Mouse (Mus musculus) midbrain, embryonic 15.5 days (tissue): ENCODE results near the gene Aqp1. TPM values are rescaled to one million over a fixed set of nuclear protein-coding genes. Genes with fewer than 3 reads are reported as not detected.

Source experiments
- ATAC-seq: fragments of 200-750 bp; cut with Nextera tagmentation; replicated peaks from 2 replicates; pipeline ENCODE4 v1.8.0; 2017; ENCODE audit warnings: moderate TSS enrichment
- H3K27ac ChIP-seq: fragments of 300-500 bp; sonication (generic); 2 replicates; pipeline ENCODE4 v1.5.1; 2015; ENCODE audit warnings: mild to moderate bottlenecking, inconsistent platforms
- H3K27me3 ChIP-seq: fragments of 300-500 bp; sonication (generic); replicated peaks from 2 replicates; pipeline ENCODE4 v1.6.1; 2015; ENCODE audit warnings: inconsistent platforms
- H3K36me3 ChIP-seq: fragments of 300-500 bp; sonication (generic); replicated peaks from 2 replicates; pipeline ENCODE4 v1.6.1; 2015; ENCODE audit warnings: inconsistent platforms
- H3K4me1 ChIP-seq: fragments of 300-500 bp; sonication (generic); 2 replicates; pipeline ENCODE4 v1.6.1; 2015; ENCODE audit warnings: inconsistent platforms
- H3K4me2 ChIP-seq: fragments of 300-500 bp; sonication (generic); 2 replicates; pipeline ENCODE4 v1.6.1; 2015; ENCODE audit warnings: inconsistent platforms, mild to moderate bottlenecking, moderate library complexity
- H3K4me3 ChIP-seq: fragments of 300-500 bp; sonication (generic); 2 replicates; pipeline ENCODE4 v1.5.1; 2015; ENCODE audit warnings: mild to moderate bottlenecking, inconsistent platforms
- H3K9ac ChIP-seq: fragments of 300-500 bp; sonication (generic); 2 replicates; pipeline ENCODE4 v1.6.1; 2015; ENCODE audit warnings: mild to moderate bottlenecking, inconsistent platforms
- H3K9me3 ChIP-seq: fragments of 300-500 bp; sonication (generic); 2 replicates; pipeline ENCODE4 v1.6.1; 2016; ENCODE audit warnings: inconsistent platforms
- WGBS: fragments of 180-500 bp; shearing (Covaris S2); methylation state at CpG from one replicate; pipeline ENCODE4 v1.1.7; 2015; ENCODE audit warnings: mixed read lengths; 5-methylcytosine and 5-hydroxymethylcytosine counted together
- polyA plus RNA-seq: library from polyadenylated mRNA; unstranded; fragments of >200 nt; fragmentation: Nextera tagmentation; extraction: Ambion mirVana; gene quantifications from 2 replicates; pipeline ENCODE4 v1.2.1, GENCODE M21; 2015

Gene Aqp1
- polyA plus RNA-seq = 4.5 and 4.9 TPM in 2 replicates

DNA sequence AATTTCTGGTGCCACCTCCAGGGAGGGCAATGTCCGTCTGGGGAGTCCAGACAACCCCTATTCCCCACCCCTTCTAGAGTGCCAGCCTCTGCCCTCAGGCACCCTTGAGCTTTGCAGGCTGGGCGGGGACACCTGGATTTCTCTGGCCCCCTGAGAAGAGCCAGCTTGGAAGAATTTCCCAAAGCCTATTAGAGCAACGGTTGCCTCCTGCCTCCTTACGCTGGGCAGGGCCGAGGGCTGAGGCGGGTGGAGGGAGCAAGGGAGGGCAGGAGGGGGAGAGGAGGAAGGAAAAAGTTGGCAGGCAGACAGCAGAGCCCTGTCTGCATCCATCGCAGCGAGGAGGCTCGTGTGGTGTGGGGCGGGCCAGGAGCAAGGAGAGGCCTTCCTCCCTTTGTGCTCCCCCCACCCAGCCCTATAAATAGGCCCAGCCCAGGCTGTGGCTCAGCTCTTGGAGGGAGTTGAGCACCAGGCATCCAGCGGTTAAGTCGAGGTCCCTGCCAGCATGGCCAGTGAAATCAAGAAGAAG lies at the start of gene Aqp1:
Aqp1 (plus strand) TSS at position 444 of the 526 bp plus-strand sequence.
- Histone ChIP-seq H3K9ac (no peak within 1 kb of the TSS), H3K36me3 (no peaks in the 10 kb centered on the region), H3K4me2 (no peak within 1 kb of the TSS), H3K27me3 (no peaks in the 10 kb centered on the region), H3K4me3 (no peak within 1 kb of the TSS), H3K27ac (no peak within 1 kb of the TSS), H3K4me1 (peaks cover 16% of the 10 kb centered on the region; the same call in 1 of the 2 replicates), H3K9me3 (no peaks in the 10 kb centered on the region)
- WGBS = 21% methylated on average over 12 of the region's 12 CpGs
- peak; percentile 56 for ATAC-seq

DNA sequence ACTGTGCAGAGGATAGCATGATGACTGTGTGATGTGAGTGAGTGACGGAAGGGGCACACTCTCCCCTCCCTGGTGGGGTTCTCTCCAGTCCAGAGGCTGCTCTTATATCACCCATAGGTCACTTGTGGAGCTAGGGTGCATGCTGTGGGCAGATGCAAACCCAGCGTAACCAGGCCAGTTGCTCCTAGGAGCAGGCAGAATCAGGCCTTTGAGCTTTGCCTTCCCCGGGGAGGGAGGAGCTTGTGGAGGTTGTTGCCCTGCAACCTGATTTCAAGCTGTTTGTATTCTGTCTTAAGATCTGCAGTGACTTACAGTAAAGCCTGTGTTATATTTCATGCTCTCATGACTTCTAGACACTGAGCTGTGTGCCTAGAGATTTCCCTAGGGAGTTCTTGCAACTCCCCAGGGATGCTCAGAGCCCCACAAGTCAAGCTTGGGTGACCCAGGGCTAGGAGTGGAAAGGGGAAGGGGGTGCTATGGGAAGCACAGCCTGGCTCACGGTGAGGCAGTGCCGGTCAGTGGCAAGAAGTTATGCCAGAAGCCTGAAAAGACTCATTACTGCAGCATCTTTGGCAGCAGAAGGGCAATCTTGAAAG lies 48.1 kb upstream of the Aqp1 start:
- H3K4me2 ChIP-seq = no peak overlapping the region
- no peaks in the 10 kb centered on the region for H3K9me3 ChIP-seq
- no peaks in the 10 kb centered on the region for H3K36me3 ChIP-seq
- ATAC-seq = no peak; the same call in 1 of the 2 replicates
- H3K27me3 ChIP-seq = no peaks in the 10 kb centered on the region
- no peak overlapping the region for H3K27ac ChIP-seq
- no peak overlapping the region for H3K9ac ChIP-seq
- 85% methylated on average over 5 of the region's 5 CpGs for WGBS
- H3K4me3 ChIP-seq = no peak overlapping the region
- peaks cover 4% of the 10 kb centered on the region for H3K4me1 ChIP-seq

DNA sequence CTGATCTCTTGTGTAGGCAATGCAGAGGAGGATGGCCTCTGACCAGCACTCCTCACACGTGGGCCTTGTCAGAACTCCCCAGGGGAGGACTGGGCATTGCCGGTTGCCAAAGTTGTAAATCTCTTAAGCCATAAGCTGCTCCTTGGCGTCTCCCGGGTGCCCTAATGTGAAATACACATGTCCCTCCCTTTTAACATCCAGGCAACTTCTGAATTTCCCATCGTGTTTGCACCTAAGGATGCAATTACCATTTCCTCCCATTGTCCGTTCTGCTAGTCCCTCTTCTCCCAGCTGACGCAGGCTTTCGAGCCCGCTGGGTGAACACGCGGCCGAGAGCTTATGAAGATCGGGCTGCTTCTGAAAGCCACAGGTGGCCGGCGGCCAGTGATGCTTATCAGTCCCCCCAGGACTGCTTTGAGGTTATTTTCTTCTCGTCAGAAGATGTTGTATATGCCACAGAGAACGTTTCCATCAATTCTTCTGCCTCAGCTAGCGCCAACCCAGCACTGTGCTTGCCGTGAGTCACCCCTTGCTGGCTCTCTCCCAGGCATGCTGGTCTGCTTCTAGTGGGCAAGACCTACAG lies 41.6 kb upstream of the Aqp1 start:
- ATAC-seq = 0 out of 2 replicates have a peak, but pooled peaks have one; percentile 42
- Histone ChIP-seq H3K4me2 (no peak overlapping the region), H3K4me1 (no peaks in the 10 kb centered on the region), H3K27ac (no peak overlapping the region), H3K36me3 (no peaks in the 10 kb centered on the region), H3K9me3 (no peaks in the 10 kb centered on the region), H3K27me3 (no peaks in the 10 kb centered on the region), H3K4me3 (no peak overlapping the region), H3K9ac (no peak overlapping the region)
- 48% methylated on average over 19 of the region's 19 CpGs for WGBS

DNA sequence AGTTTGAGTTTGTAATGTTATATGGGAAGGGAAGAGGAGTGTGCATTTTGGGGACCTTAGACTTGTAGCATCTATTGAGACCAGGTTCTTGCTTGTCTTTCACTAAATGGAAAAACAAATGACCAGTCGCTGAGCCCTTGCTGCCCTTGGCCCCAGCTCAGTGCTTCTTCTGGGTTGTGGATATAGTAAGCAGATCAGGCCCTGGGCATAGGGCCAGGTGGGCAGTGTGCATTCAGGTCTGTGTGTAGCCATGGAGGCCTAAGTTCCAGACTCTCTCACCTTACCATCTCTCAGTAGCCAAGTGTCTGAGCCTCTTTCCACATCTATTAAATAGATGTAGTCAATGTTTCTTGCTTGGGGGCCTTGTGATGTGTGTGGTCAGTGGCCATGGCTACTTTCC lies 40.9 kb upstream of the Aqp1 start:
- Histone ChIP-seq H3K9me3 (no peaks in the 10 kb centered on the region), H3K9ac (no peak overlapping the region), H3K27ac (no peak overlapping the region), H3K4me2 (no peak overlapping the region), H3K36me3 (no peaks in the 10 kb centered on the region), H3K27me3 (no peaks in the 10 kb centered on the region), H3K4me3 (no peak overlapping the region), H3K4me1 (no peaks in the 10 kb centered on the region)
- WGBS = 94% methylated on average over 1 of the region's 1 CpGs
- no peak for ATAC-seq

DNA sequence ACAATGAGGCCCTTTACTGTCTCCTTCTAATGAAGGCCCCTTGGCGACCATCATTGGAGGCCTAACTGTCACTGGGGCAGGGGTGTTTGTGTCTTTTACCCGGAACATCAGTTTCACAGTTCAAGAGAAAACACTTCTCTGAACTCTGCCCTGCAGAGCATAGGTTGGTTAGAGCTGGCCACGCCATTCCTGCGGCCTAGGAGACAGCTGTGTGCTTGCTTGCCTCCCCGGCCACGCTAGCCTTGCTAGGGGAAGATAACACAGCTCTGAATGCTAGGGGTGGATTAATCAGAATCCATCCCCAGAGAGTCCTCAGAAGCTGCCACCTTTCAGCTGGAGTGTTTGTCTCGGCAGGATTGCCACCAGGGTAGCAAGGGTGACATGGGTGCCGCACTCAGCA lies 36.8 kb upstream of the Aqp1 start:
- Histone ChIP-seq H3K36me3 (no peaks in the 10 kb centered on the region), H3K4me3 (no peak overlapping the region), H3K27ac (no peak overlapping the region), H3K9me3 (no peaks in the 10 kb centered on the region), H3K4me1 (no peaks in the 10 kb centered on the region), H3K4me2 (no peak overlapping the region), H3K27me3 (no peaks in the 10 kb centered on the region), H3K9ac (no peak overlapping the region)
- no peak for ATAC-seq
- WGBS = 89% methylated on average over 8 of the region's 8 CpGs

DNA sequence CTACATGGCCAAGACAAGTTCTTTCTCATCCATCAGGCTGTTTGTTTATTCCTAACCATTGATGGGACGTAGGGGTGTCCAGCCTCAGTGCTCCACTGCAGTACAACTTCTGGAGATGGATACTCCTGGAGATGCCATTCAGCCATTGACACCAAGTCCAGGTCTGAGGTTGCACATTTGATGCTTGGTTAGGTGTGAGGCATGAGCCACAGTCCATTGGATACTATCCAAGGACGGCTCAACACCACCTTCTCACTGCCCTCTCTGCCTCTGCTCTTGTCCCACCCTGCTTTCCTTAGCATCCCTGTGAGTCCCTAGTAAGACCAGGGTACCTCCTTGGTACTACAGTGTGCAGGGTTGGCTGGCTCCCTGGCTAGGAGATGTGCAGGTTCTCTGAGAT lies 36.3 kb upstream of the Aqp1 start:
- 94% methylated on average over 2 of the region's 2 CpGs for WGBS
- Histone ChIP-seq H3K4me3 (no peak overlapping the region), H3K36me3 (no peaks in the 10 kb centered on the region), H3K27ac (no peak overlapping the region), H3K9me3 (no peaks in the 10 kb centered on the region), H3K27me3 (no peaks in the 10 kb centered on the region), H3K4me2 (no peak overlapping the region), H3K9ac (no peak overlapping the region), H3K4me1 (no peaks in the 10 kb centered on the region)
- ATAC-seq = no peak

DNA sequence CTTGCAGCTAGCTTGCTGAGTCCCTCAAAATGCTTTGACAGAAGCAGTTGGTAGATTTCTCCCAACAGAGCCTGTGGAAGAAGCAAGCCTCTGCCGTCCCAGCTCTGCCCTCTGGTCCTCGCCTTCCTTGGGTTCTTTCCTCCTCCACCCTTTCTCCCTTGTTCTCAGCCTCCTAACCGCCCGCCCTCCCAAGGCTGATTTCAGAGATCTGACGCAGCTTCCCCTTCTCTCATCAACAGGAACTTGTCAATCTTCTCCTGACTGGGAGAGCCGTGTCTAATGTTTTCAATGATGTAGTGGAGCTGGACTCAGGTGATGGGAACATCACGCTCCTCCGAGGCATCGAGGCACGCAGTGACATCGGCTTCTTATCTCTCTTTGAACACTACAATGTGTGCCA lies 35.5 kb upstream of the Aqp1 start:
- Histone ChIP-seq H3K27ac (no peak overlapping the region), H3K9ac (no peak overlapping the region), H3K27me3 (no peaks in the 10 kb centered on the region), H3K4me2 (no peak overlapping the region), H3K36me3 (no peaks in the 10 kb centered on the region), H3K4me3 (no peak overlapping the region), H3K9me3 (no peaks in the 10 kb centered on the region), H3K4me1 (no peaks in the 10 kb centered on the region)
- 89% methylated on average over 11 of the region's 11 CpGs for WGBS
- no peak for ATAC-seq

DNA sequence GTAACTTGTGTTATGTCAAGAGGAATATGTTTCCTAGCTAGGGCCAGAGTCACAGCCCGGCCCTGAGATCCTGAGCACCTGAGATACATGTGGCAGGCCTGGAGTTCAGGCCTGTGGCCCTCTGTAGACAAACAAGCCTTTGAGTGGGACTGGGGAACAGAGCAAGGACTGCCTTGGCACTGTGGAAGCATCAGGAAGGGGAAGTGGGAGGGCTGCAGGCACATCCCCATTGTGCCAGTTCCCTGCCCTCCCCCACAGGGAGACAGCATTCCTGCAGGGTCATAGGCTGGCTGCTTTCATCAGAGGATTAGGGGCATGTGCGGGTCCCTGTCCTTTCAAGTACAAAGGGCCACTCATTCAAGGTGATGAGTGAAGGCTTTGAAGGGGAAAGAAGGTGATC lies 26.1 kb upstream of the Aqp1 start:
- Histone ChIP-seq H3K4me1 (no peaks in the 10 kb centered on the region), H3K4me3 (no peak overlapping the region), H3K27me3 (no peaks in the 10 kb centered on the region), H3K9me3 (no peaks in the 10 kb centered on the region), H3K9ac (no peak overlapping the region), H3K27ac (no peak overlapping the region), H3K36me3 (no peaks in the 10 kb centered on the region), H3K4me2 (no peak overlapping the region)
- ATAC-seq = no peak
- WGBS = 48% methylated on average over 2 of the region's 2 CpGs

DNA sequence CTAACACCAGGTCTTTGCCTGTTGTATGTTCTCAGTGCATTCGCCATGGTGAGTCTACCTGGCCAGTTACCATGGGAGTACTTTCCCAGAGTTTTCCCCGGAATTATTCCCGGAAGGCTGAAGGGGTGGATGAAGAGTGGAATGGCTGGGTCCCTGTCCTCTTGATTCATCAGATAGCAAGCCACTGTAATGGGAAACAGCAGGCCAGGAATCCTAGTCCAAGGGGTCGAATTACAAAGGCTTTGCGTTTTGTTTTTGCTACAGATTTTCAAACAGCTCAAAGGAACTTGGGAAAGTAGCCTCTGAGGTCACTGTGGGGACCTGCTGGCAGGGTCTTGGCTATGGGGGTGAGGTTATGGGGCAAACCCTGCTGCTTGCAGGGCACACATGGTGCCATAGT lies 24.3 kb upstream of the Aqp1 start:
- H3K9me3 ChIP-seq = no peaks in the 10 kb centered on the region
- H3K9ac ChIP-seq = no peak overlapping the region
- H3K4me1 ChIP-seq = no peaks in the 10 kb centered on the region
- 73% methylated on average over 5 of the region's 5 CpGs for WGBS
- H3K27me3 ChIP-seq = no peaks in the 10 kb centered on the region
- H3K4me2 ChIP-seq = no peak overlapping the region
- H3K36me3 ChIP-seq = no peaks in the 10 kb centered on the region
- no peak overlapping the region for H3K27ac ChIP-seq
- no peak for ATAC-seq
- no peak overlapping the region for H3K4me3 ChIP-seq

DNA sequence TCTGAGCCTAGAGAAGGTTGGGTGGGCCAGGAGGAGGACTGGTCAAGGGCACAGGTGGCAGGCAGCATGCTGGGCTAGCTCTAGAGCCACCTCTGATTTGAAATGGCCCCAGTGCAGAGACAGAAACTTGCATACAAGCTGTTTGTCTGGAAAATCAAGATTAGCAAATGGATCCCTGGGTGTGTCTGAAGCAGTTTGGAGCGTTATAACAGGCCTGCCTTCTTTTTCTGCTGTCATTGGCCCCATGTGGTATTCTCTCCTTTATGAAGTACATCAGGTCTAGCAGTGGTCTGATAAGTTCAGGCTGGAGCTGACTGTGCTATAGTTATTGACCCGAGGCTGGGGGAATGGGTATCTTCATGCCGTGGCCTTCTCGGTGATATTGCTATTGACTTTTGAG lies 22.3 kb upstream of the Aqp1 start:
- 83% methylated on average over 4 of the region's 4 CpGs for WGBS
- no peak for ATAC-seq
- no peaks in the 10 kb centered on the region for H3K27me3 ChIP-seq
- H3K9me3 ChIP-seq = no peaks in the 10 kb centered on the region
- no peak overlapping the region for H3K4me3 ChIP-seq
- no peaks in the 10 kb centered on the region for H3K4me1 ChIP-seq
- H3K36me3 ChIP-seq = no peaks in the 10 kb centered on the region
- no peak overlapping the region for H3K27ac ChIP-seq
- no peak overlapping the region for H3K9ac ChIP-seq
- no peak overlapping the region for H3K4me2 ChIP-seq

DNA sequence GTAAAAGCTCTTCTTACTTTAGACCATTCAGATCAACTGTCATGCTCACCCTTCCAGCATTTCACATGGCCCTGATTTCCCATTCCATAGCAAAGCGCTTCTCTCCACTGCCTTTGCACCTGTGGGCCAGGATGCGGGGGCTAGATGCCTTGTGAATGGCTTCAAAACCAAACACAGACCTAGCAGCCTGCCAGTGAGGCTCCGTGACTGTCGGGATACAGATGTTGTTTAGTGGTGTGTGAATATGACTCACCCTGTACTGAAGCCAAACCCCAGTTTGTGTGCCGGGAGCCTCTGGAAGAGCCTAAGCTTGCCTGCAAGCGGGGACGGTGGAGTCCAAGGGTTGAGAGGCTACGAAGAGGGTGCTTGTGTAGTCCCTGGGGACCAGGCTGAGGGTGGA lies 21.6 kb upstream of the Aqp1 start:
- no peaks in the 10 kb centered on the region for H3K9me3 ChIP-seq
- H3K27me3 ChIP-seq = no peaks in the 10 kb centered on the region
- H3K4me2 ChIP-seq = no peak overlapping the region
- H3K4me3 ChIP-seq = no peak overlapping the region
- 93% methylated on average over 8 of the region's 8 CpGs for WGBS
- no peaks in the 10 kb centered on the region for H3K4me1 ChIP-seq
- ATAC-seq = no peak
- no peak overlapping the region for H3K9ac ChIP-seq
- no peaks in the 10 kb centered on the region for H3K36me3 ChIP-seq
- H3K27ac ChIP-seq = no peak overlapping the region

DNA sequence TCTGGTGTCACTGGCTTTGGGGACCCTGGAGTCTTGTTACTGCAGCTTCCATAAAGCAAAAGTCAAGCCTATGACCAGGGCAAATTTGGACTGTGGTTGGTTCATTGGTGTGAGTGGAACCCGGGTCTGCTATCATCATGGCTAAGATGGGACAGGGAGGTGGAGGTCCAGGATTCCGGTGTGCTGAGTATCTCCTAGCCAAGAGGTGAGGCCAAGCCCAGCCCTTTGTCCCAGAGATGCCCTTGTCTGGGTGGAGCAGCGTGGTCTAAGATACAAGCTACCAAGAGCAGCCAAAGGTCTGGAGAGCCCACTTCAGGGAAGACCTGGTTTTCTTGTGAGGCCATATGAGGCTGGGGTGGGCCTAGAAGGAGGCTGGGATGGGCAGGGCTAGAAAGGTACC lies 17.6 kb upstream of the Aqp1 start:
- WGBS = 91% methylated on average over 3 of the region's 3 CpGs
- no peak overlapping the region for H3K4me2 ChIP-seq
- no peak overlapping the region for H3K4me3 ChIP-seq
- H3K4me1 ChIP-seq = no peaks in the 10 kb centered on the region
- no peak overlapping the region for H3K27ac ChIP-seq
- no peak overlapping the region for H3K9ac ChIP-seq
- ATAC-seq = no peak
- H3K36me3 ChIP-seq = no peaks in the 10 kb centered on the region
- H3K9me3 ChIP-seq = no peaks in the 10 kb centered on the region
- no peaks in the 10 kb centered on the region for H3K27me3 ChIP-seq
